Mouse (Mus musculus): Measurements from ENCODE around the gene Sytl2. TPM values are rescaled to one million over a fixed set of nuclear protein-coding genes. Genes with fewer than 3 reads are reported as not detected.

Gene Sytl2
- polyA plus RNA-seq, 1 experiment from 2014 or later: 8.9 TPM

DNA sequence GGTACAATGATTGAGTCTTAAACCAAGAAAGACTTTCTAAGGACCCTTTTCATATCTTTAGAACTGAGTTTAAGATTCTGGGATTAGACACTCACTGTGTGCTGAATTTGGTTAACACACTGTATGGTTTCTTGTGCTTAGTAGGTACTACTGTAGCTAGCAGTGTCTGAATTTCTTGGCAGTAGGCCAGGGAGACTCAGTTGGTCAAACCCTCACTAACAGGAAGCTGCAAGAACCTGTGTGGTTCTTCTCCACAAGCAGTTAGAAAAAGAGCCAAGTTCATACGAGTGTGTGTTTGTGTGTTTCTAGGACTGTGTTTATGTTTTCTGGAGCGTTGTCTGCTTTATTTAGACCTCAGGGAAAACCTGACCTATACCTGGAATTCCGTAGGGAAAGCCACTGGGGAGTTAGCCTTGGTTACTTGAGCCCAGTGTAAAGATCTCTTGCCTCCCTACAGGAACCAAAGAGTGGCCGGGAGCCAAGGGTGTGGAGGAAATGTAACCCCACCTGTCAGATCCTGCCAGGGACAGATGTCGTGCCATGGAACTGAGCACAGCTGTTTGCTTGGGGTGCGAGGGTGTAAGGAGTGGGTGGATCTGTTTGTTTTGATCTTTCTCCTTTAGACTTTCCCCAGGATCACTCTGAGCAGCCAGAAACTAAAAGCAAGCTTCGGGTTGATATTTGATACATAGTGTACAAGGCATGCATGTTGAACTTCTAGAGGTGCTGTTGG is 10.3 kb downstream of the Sytl2 start:
- no peak overlapping the region for H3K4me3 ChIP-seq (replicated peaks)
- WGBS: 52% methylated on average over 7 of the region's 7 CpGs
- H3K9ac ChIP-seq (replicated peaks): no peak overlapping the region
- H3K4me1 ChIP-seq (replicated peaks): no peaks in the 10 kb centered on the region
- no peak for ATAC-seq (ENCODE audit: insufficient number of reproducible peaks, insufficient read depth, low FRiP score, low TSS enrichment, low read depth)
- no peaks in the 10 kb centered on the region for H3K36me3 ChIP-seq
- H3K27ac ChIP-seq: no peak overlapping the region
- H3K9me3 ChIP-seq: no peaks in the 10 kb centered on the region
- H3K27me3 ChIP-seq: no peaks in the 10 kb centered on the region
- no peak overlapping the region for H3K4me2 ChIP-seq

GRCm38 (mm10) chr7:90313421-90313820 is 11.4 kb downstream of the Sytl2 start:
- no peak for ATAC-seq (ENCODE audit: insufficient number of reproducible peaks, insufficient read depth, low FRiP score, low TSS enrichment, low read depth)
- no peaks in the 10 kb centered on the region for H3K27me3 ChIP-seq
- no peaks in the 10 kb centered on the region for H3K4me1 ChIP-seq (replicated peaks)
- H3K4me2 ChIP-seq: no peak overlapping the region
- WGBS: 67% methylated on average over 3 of the region's 3 CpGs
- H3K27ac ChIP-seq: no peak overlapping the region
- H3K9ac ChIP-seq (replicated peaks): no peak overlapping the region
- no peaks in the 10 kb centered on the region for H3K9me3 ChIP-seq
- no peaks in the 10 kb centered on the region for H3K36me3 ChIP-seq
- no peak overlapping the region for H3K4me3 ChIP-seq (replicated peaks)

DNA sequence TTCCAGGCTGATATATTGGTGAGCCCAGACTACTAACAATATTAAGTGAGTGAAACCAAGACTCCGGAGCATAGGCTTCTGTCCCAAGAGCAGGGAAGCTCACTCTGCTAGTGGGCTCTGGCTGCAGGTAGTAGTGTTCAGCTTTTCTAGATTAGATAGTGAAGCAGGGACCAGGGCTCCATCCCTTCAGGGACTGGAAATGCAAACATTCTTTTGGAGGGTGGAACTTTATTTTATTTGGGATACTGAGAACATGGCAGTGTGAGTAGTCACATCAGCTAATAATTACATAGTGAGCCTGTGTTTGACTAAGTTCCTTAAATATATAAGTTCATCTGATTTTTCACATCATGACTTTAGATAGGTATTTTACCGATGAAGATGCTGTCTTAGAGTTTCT is 14.8 kb downstream of the Sytl2 start:
- Histone ChIP-seq H3K4me1 (replicated peaks) (no peaks in the 10 kb centered on the region), H3K9me3 (no peaks in the 10 kb centered on the region), H3K4me2 (no peak overlapping the region), H3K4me3 (replicated peaks) (no peak overlapping the region), H3K27me3 (no peaks in the 10 kb centered on the region), H3K9ac (replicated peaks) (no peak overlapping the region), H3K27ac (no peak overlapping the region), H3K36me3 (no peaks in the 10 kb centered on the region)
- WGBS: 92% methylated on average over 2 of the region's 2 CpGs
- no peak for ATAC-seq (ENCODE audit: insufficient number of reproducible peaks, insufficient read depth, low FRiP score, low TSS enrichment, low read depth)

- Histone ChIP-seq H3K36me3 (no peaks in the 10 kb centered on the region), H3K27me3 (no peaks in the 10 kb centered on the region), H3K4me2 (no peak overlapping the region), H3K27ac (no peak overlapping the region), H3K4me3 (replicated peaks) (no peak overlapping the region), H3K4me1 (replicated peaks) (no peaks in the 10 kb centered on the region), H3K9ac (replicated peaks) (no peak overlapping the region), H3K9me3 (no peaks in the 10 kb centered on the region)
- ATAC-seq (ENCODE audit: insufficient number of reproducible peaks, insufficient read depth, low FRiP score, low TSS enrichment, low read depth): no peak
- WGBS: 90% methylated on average over 1 of the region's 1 CpGs
Measured at GRCm38 (mm10) chr7:90319446-90319845, 17.4 kb downstream of the Sytl2 start.

DNA sequence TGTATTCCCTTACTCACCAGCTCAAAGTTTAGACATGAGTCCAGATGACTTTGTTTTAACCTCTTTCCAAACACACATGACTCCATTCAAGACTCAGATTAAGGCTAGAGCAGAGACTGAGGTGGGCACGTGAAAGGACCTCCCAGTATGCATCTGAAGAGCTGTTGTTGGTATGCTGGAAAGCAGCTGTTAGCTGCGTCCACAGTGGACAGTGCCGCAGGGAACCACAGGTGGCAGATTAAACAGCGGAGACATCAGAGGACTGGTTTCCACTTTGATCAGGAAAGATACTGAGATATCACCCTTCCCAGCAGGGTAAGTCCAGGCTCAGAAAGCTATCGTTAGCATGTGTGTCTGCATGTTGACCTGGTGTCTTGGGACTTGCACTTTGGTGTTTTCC is 18.1 kb downstream of the Sytl2 start:
- H3K27ac ChIP-seq: no peak overlapping the region
- H3K4me3 ChIP-seq (replicated peaks): no peak overlapping the region
- no peak overlapping the region for H3K4me2 ChIP-seq
- no peaks in the 10 kb centered on the region for H3K36me3 ChIP-seq
- no peak overlapping the region for H3K9ac ChIP-seq (replicated peaks)
- H3K27me3 ChIP-seq: no peaks in the 10 kb centered on the region
- 54% methylated on average over 5 of the region's 5 CpGs for WGBS
- no peaks in the 10 kb centered on the region for H3K9me3 ChIP-seq
- H3K4me1 ChIP-seq (replicated peaks): no peaks in the 10 kb centered on the region
- no peak for ATAC-seq (ENCODE audit: insufficient number of reproducible peaks, insufficient read depth, low FRiP score, low TSS enrichment, low read depth)

DNA sequence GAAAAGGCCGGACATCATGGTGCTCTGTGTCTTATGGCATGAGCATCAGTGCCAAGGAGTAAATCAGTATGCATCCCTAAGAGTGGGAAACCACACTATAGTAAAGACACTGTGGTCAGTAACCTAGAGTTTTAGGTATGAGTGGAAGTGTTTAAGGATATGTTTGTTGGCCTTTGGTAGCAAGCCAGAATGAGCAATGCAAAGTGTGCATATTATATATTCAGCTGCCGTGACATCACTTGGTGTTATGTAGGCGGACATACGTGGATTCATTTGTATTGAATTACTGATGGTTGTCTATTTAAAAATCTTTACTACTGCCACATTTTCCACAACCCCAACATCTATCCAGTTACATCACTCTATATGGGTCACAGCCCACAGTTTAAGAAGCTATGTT is 23.1 kb downstream of the Sytl2 start:
- no peak overlapping the region for H3K4me2 ChIP-seq
- H3K9me3 ChIP-seq: no peaks in the 10 kb centered on the region
- no peaks in the 10 kb centered on the region for H3K4me1 ChIP-seq (replicated peaks)
- no peak for ATAC-seq (ENCODE audit: insufficient number of reproducible peaks, insufficient read depth, low FRiP score, low TSS enrichment, low read depth)
- no peaks in the 10 kb centered on the region for H3K36me3 ChIP-seq
- no peak overlapping the region for H3K4me3 ChIP-seq (replicated peaks)
- no peaks in the 10 kb centered on the region for H3K27me3 ChIP-seq
- WGBS: 89% methylated on average over 4 of the region's 4 CpGs
- H3K27ac ChIP-seq: no peak overlapping the region
- H3K9ac ChIP-seq (replicated peaks): no peak overlapping the region

DNA sequence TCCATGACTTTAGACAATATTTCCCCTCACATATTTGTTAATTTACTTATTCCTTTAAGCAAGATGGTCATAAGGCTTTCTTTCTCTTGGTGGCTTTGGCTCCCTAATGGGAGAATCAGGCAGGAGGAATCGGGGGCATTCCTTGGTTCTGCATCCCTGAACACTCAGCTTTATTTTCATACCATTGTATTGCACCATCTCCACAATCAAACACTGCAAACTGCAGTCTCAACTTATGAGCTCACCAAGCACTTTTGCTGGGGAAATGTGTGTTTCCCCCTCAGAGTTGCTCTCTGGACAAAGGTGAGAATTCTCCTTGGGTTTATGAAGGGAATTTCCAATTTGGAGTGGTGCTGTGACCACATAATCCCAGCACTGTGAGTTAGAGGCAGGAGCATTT is 28.1 kb downstream of the Sytl2 start:
- Histone ChIP-seq H3K4me1 (replicated peaks) (no peaks in the 10 kb centered on the region), H3K9ac (replicated peaks) (no peak overlapping the region), H3K36me3 (no peaks in the 10 kb centered on the region), H3K27me3 (no peaks in the 10 kb centered on the region), H3K4me3 (replicated peaks) (no peak overlapping the region), H3K9me3 (no peaks in the 10 kb centered on the region), H3K4me2 (no peak overlapping the region), H3K27ac (no peak overlapping the region)
- no peak for ATAC-seq (ENCODE audit: insufficient number of reproducible peaks, insufficient read depth, low FRiP score, low TSS enrichment, low read depth)
- WGBS: 75% methylated on average over 1 of the region's 1 CpGs

DNA sequence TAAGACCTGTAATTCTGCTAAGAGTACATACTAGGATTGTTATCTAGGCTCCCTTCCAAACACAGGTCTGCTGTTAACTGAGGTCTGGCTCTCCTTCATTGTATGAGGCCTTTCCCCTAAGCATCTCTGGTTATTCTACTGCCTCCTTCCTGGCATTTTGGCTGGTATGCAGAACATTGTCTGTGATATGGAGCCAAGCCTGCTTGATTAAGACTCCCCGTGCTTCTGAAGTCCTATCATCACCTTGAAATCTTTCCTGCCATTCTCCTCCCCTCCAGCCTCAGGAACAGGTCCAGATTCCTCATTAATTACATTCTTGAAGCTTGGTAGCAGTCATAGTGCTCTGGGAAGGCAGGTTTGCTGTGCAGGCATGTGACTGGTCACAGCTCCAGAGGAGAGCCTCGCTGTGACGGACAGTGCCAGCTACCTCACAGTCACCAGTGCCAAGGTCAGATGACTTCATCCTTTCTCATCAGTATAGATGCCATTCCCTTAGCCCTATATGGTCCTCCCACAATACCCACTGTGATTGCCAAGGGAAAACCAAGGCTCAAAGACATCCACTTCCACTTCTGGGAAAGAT is 30.5 kb downstream of the Sytl2 start:
- Histone ChIP-seq H3K4me3 (replicated peaks) (no peak overlapping the region), H3K9ac (replicated peaks) (no peak overlapping the region), H3K36me3 (no peaks in the 10 kb centered on the region), H3K4me2 (no peak overlapping the region), H3K27me3 (no peaks in the 10 kb centered on the region), H3K4me1 (replicated peaks) (no peaks in the 10 kb centered on the region), H3K27ac (no peak overlapping the region), H3K9me3 (no peaks in the 10 kb centered on the region)
- no peak for ATAC-seq (ENCODE audit: insufficient number of reproducible peaks, insufficient read depth, low FRiP score, low TSS enrichment, low read depth)
- 93% methylated on average over 3 of the region's 3 CpGs for WGBS

GRCm38 (mm10) chr7:90334362-90334761 is 32.3 kb downstream of the Sytl2 start:
- no peak overlapping the region for H3K4me3 ChIP-seq (replicated peaks)
- no peaks in the 10 kb centered on the region for H3K27me3 ChIP-seq
- H3K9me3 ChIP-seq: no peaks in the 10 kb centered on the region
- WGBS: 81% methylated on average over 6 of the region's 6 CpGs
- H3K27ac ChIP-seq: no peak overlapping the region
- no peaks in the 10 kb centered on the region for H3K36me3 ChIP-seq
- no peak overlapping the region for H3K4me2 ChIP-seq
- no peaks in the 10 kb centered on the region for H3K4me1 ChIP-seq (replicated peaks)
- no peak for ATAC-seq (ENCODE audit: insufficient number of reproducible peaks, insufficient read depth, low FRiP score, low TSS enrichment, low read depth)
- no peak overlapping the region for H3K9ac ChIP-seq (replicated peaks)

- H3K4me2 ChIP-seq: no peak overlapping the region
- no peaks in the 10 kb centered on the region for H3K9me3 ChIP-seq
- no peak overlapping the region for H3K9ac ChIP-seq (replicated peaks)
- no peaks in the 10 kb centered on the region for H3K36me3 ChIP-seq
- H3K27ac ChIP-seq: no peak overlapping the region
- 92% methylated on average over 3 of the region's 3 CpGs for WGBS
- no peaks in the 10 kb centered on the region for H3K27me3 ChIP-seq
- ATAC-seq (ENCODE audit: insufficient number of reproducible peaks, insufficient read depth, low FRiP score, low TSS enrichment, low read depth): no peak
- no peak overlapping the region for H3K4me3 ChIP-seq (replicated peaks)
- no peaks in the 10 kb centered on the region for H3K4me1 ChIP-seq (replicated peaks)
Measured at GRCm38 (mm10) chr7:90334831-90335230, 32.8 kb downstream of the Sytl2 start.

DNA sequence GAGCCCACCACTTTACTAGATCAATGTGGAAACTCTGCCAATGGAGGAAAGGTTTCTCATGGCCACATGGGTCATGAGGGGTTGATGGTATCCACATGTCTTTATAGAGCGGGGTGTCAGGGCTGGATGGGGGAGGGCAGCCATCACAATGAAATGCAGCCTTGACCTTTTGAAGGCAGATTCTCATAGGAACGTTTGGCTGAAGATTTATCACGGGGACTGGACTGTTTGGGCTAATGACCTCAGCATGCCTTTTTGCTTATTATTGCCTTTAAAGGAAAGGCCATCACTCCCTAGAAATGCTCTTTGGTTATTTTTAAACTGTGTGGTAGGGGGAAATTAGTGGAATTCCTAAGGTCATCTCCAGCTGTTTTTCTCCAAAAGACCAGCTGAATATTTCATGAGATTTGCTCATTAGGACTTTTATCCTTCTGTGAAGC is 33.7 kb downstream of the Sytl2 start:
- H3K36me3 ChIP-seq: no peaks in the 10 kb centered on the region
- no peaks in the 10 kb centered on the region for H3K27me3 ChIP-seq
- no peak overlapping the region for H3K27ac ChIP-seq
- H3K4me3 ChIP-seq (replicated peaks): no peak overlapping the region
- no peaks in the 10 kb centered on the region for H3K9me3 ChIP-seq
- no peak overlapping the region for H3K9ac ChIP-seq (replicated peaks)
- no peaks in the 10 kb centered on the region for H3K4me1 ChIP-seq (replicated peaks)
- 28% methylated on average over 3 of the region's 3 CpGs for WGBS
- no peak overlapping the region for H3K4me2 ChIP-seq
- no peak for ATAC-seq (ENCODE audit: insufficient number of reproducible peaks, insufficient read depth, low FRiP score, low TSS enrichment, low read depth)

Data from limb, embryonic 12.5 days (tissue).